Mouse (Mus musculus) left cerebral cortex, adult 2 months (tissue): ENCODE results near the gene Spata13. TPM values are rescaled to one million over a fixed set of nuclear protein-coding genes. Genes with fewer than 3 reads are reported as not detected.
A peak's percentile ranks its signal among the peaks of the same experiment; 100 is the strongest.

Experiments
- DNase-seq, 2 experiments: peaks; one replicate each; pipeline ENCODE4 v3.0.0; 2021 to 2022; ENCODE audit warnings: low spot score in 2 of 2, mixed read lengths in 1 of 2; ENCODE audit errors: extremely low spot score in 1 of 2
- H3K27ac ChIP-seq: fragments of 200-600 bp; 2 replicates; pipeline ENCODE4 v1.8.1; 2022
- H3K4me3 ChIP-seq: fragments of 200-600 bp; 2 replicates; pipeline ENCODE4 v1.8.1; 2022
- CTCF ChIP-seq: fragments of 200-600 bp; IDR thresholded peaks from 2 replicates; pipeline ENCODE4 v1.8.1; 2022; ENCODE audit warnings: antibody characterized with exemption, mild to moderate bottlenecking, moderate library complexity
- intact Hi-C: fragments of 180-260 bp; cut with DNase I; formaldehyde crosslinking; loops from one replicate; pipeline ENCODE4 v1.15.1; 2025
- total RNA-seq, 2 experiments: library from RNA; stranded (reverse); gene quantifications; 2 replicates each; pipeline ENCODE4 v1.2.3; 2021

Spata13 gene
- total RNA-seq, 2 experiments from 2014 or later, result 15.4 to 23.7 TPM

- no peak overlapping the region for H3K27ac ChIP-seq
- no peak overlapping the region for H3K4me3 ChIP-seq
- no peak for DNase-seq
- no peak for TF ChIP-seq CTCF
- intact Hi-C loops, result no loop called here
Observed at GRCm38 (mm10) chr14:60761801-60762200, 128.0 kb downstream of the Spata13 start.

DNA sequence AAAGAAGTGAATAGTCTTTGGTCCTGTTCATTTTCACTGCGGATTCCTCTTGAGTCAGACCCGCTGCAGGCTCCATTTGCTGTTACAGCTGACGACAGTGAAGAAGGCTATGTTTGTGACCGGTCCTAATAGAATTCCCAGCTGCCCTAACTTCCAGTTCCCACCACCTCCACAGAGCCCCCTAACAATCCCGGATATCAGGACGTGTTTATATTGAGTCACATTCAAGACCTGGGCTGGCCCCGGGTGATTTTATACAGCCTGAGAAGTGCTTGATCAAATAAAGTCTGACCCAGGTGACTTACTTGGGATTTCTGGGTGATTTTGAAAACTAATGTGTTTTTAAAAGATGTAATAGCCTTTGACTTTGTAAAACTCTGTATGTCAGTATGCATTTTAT, 129.0 kb downstream of the Spata13 start:
- intact Hi-C loops, result no loop called here
- no peak for DNase-seq
- no peak for TF ChIP-seq CTCF
- Histone ChIP-seq H3K4me3 (no peak overlapping the region), H3K27ac (no peak overlapping the region)

GRCm38 (mm10) chr14:60763746-60764145, 129.9 kb downstream of the Spata13 start:
- TF ChIP-seq CTCF, result no peak
- no peak for DNase-seq
- Histone ChIP-seq H3K27ac (no peak overlapping the region), H3K4me3 (no peak overlapping the region)
- intact Hi-C loops, result no loop called here

GRCm38 (mm10) chr14:60764526-60764925, 130.7 kb downstream of the Spata13 start:
- no peak for TF ChIP-seq CTCF
- Histone ChIP-seq H3K27ac (no peak overlapping the region), H3K4me3 (no peak overlapping the region)
- intact Hi-C loops, result no loop called here
- no peak for DNase-seq

DNA sequence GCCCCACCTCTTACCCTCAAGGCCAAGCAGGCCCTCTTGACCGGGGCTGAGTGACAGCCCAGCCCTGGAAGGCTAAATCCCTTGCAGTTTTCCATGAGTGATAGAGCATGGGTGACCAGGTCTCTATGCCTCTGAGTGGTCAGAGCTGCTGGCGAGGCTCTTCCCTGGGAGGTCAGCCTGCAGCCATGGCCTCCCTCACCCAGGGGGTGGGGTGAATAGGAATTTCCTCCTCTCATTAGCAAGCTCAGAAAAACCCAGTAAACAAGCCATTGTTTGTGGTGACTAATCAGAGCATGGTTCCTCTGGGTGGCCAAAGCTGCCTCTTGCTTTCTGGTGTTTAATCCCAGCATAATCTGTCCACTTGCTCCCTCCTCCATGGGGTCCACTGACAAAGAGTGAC, 131.2 kb downstream of the Spata13 start:
- no peak overlapping the region for H3K4me3 ChIP-seq
- DNase-seq, result no peak
- H3K27ac ChIP-seq, result no peak overlapping the region
- no peak for TF ChIP-seq CTCF
- intact Hi-C loops, result no loop called here

GRCm38 (mm10) chr14:60767884-60768283, 134.1 kb downstream of the Spata13 start, which contains the start of gene C1qtnf9:
Gene C1qtnf9 (plus strand): TSS chr14:60768134.
- TF ChIP-seq CTCF, result no peak
- Histone ChIP-seq H3K27ac (no peak within 1 kb of the TSS), H3K4me3 (no peak within 1 kb of the TSS)
- no peak for DNase-seq
- intact Hi-C loops, result no loop called here

DNA sequence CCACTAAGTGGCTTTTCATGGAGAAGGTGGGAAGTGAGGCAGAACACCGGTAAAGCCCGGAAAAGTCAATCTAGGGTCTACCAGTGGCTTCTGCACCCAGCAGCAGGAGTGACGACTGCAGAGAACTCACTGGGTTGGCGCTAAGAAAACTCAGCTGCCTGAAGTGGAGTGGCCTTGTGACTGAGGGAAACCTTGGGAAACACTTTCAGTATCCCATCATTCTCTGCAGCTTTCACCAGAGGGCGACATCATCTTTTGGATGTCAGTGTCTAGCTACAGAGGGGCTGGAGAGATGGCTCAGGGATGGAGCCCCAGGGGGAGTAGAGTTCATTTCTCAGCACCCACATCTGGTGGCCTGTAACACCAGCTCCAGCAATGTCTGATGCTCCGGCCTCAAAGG, 135.5 kb downstream of the Spata13 start:
- peak; percentile 28 for TF ChIP-seq CTCF
- DNase-seq, result no peak
- intact Hi-C loops, result no loop called here
- H3K4me3 ChIP-seq, result no peak overlapping the region
- no peak overlapping the region for H3K27ac ChIP-seq

- intact Hi-C loops, result loop anchor here (2.0 to 5.0 kb wide), 3 partner anchors 60 to 258 kb away; no protein-coding TSS in a partner anchor
- no peak for TF ChIP-seq CTCF
- DNase-seq, result no peak
- no peak overlapping the region for H3K4me3 ChIP-seq
- H3K27ac ChIP-seq, result no peak overlapping the region
Observed at GRCm38 (mm10) chr14:60770594-60770993, 136.8 kb downstream of the Spata13 start.

GRCm38 (mm10) chr14:60771057-60771456, 137.3 kb downstream of the Spata13 start:
- Histone ChIP-seq H3K27ac (no peak overlapping the region), H3K4me3 (peak overlapping the region; percentile 46)
- intact Hi-C loops, result loop anchor here (2.0 to 5.0 kb wide), 3 partner anchors 60 to 258 kb away; no protein-coding TSS in a partner anchor
- DNase-seq, result peak; percentile 61 to 66
- TF ChIP-seq CTCF, result peak; percentile 95

GRCm38 (mm10) chr14:60773476-60773875, 139.7 kb downstream of the Spata13 start:
- DNase-seq, result no peak
- no peak overlapping the region for H3K27ac ChIP-seq
- intact Hi-C loops, result loop anchor here (5.0 kb wide), 1 partner anchor 246 kb away; no protein-coding TSS in a partner anchor

DNA sequence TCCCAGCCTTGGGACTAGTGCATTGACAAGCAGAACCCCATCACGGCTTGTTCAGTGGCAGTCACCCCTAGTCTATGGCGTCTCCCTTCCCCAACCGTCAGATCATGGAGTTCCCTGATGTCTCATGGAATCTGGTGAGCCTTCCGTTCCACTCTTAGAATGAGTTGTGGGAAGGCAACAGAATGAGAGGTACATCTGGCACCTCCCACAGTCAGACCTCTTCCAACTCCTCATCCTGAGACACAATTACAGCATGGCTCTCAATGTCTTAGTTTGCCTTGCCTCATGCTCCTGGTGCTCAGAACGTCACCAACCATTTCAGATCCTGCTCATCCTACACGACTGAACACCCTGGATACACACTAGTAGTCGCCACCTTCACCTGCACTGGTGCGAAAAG, 142.7 kb downstream of the Spata13 start:
- Histone ChIP-seq H3K4me3 (no peak overlapping the region), H3K27ac (no peak overlapping the region)
- no peak for TF ChIP-seq CTCF
- DNase-seq, result no peak
- intact Hi-C loops, result no loop called here

More at GRCm38 (mm10) chr14:60773476-60773875, 139.7 kb downstream of the Spata13 start:
- TF ChIP-seq CTCF, result no peak; the same call in 1 of the 2 replicates
- H3K4me3 ChIP-seq, result no peak overlapping the region

- no peak for DNase-seq
- intact Hi-C loops, result no loop called here
- no peak for TF ChIP-seq CTCF
- H3K4me3 ChIP-seq, result no peak overlapping the region
- no peak overlapping the region for H3K27ac ChIP-seq
Observed at GRCm38 (mm10) chr14:60777485-60777919, 143.7 kb downstream of the Spata13 start.

GRCm38 (mm10) chr14:60779198-60779597, 145.4 kb downstream of the Spata13 start:
- intact Hi-C loops, result no loop called here
- DNase-seq, result no peak
- Histone ChIP-seq H3K4me3 (no peak overlapping the region), H3K27ac (no peak overlapping the region)
- TF ChIP-seq CTCF, result no peak
